Mouse (Mus musculus) kidney, adult 18-20 months (tissue): ENCODE results near the gene Asb3.
"Not testable (repeated sequence)": the region's sequence is repeated elsewhere in the genome, so short reads cannot be mapped to it uniquely, and the experiment has no call there.

Source experiments
- DNase-seq: peaks from one replicate; pipeline ENCODE4 v3.0.0; 2021

The Asb3 gene

DNA sequence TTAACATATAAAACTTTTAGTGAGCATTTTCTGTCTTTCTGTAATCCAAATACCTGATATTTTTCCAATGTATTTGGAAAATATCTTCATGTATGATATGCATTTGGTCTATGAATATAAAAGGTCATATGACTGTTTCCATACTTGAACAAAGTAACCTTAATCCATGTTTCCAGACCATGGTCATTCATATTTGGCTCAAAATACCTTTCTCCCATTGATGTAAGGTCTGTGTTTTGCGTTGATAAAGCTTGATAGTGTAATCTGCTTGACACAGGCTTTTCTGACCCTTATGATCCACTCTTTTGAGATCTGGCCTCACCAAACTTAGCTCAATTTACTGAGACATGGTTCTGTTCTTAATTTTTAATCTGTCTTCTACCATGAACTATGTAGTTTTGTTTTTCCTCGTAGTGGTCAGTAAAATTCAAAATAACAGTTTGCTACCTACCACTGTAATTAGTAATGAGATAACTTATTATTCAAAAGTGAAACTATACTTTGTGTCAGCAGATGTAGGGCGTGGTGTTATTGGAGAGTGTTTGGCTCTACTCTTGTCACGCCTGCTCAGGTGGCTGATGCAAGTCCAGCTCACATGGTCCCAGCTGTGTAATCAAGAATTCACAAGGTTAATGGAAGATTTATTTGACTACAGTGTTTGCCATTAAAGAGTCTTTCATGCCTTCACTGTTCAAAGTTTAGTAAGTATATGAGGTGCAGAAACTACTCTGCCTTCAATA, 116.1 kb downstream of the Asb3 start:
- no peak for DNase-seq

DNA sequence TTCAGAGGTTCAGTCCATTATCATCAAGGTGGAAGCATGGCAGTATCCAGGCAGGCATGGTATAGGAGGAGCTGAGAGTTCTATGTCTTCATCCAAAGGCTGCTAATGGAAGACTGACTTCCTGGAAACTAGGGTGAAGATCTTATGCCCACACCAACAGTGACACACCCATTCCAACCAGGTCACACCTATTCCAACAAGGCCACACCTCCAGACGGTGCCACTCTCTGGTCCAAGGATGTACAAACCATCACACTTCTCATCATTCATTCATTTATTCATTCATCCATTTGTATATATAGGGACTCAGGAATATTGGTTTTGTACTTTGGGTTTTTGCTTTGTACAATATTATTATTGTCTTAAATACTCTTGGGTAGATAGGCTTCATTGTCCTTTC, 124.5 kb downstream of the Asb3 start:
- DNase-seq, result not testable (repeated sequence)

DNA sequence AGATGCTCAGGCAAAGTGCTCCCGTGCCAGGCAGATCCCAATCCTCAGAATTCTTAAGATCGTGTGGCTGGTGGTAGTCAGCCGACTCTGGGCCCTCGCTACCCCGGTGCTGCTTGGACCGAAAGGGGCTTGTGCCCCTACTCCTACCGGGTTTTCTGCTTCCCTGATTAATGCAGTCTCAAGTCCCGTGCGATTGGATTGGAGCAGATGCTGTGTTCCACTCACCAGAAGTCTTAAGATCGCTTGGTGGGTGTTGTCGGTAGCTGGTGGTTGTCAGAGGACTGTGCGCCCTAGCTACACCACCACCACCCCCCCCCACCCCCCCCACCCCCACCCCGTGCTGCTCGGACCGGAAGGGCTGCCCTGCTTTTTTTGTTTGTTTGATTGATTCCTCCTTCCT, 132.2 kb downstream of the Asb3 start:
- not testable (repeated sequence) for DNase-seq

DNA sequence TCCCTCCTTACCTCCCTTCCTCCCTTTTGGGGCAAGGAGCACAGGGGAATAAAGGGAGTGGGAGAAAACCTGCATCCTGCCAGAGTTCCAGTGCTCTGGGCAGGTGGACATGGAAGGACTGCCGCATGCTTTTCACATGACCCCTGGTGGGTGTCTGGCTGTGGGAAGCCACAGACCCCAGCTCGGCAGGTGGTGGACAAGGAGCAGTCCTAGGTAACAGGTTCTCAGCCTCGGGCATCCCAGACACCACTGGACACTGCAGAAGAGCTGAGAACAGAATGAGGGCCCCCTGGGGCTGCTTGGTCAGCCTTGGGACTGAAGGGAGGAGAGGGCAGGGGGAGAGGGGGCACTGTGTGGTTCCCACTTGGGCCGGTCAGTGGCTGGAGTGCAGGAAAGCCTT, 149.7 kb downstream of the Asb3 start:
- DNase-seq, result no peak

DNA sequence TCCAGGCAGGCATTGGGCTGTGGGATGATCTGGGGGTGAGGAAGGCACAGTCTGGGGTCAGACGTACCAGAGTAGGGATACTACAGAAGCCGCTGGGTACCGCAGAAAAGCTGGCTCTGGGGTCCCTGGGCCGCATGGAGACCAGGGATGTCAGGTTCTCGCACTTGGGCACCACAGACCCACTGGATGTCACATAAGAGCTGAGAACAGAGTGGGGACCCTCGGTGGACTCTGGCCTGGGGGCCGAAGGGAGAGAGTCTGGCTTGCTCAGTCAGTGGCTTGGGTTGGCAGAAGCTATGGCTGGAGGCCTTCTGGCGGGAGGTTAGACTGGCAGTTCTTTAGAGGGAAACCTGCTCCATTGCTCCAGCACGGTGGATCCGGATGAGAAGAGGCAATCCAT, 204.8 kb downstream of the Asb3 start:
- no peak for DNase-seq

DNA sequence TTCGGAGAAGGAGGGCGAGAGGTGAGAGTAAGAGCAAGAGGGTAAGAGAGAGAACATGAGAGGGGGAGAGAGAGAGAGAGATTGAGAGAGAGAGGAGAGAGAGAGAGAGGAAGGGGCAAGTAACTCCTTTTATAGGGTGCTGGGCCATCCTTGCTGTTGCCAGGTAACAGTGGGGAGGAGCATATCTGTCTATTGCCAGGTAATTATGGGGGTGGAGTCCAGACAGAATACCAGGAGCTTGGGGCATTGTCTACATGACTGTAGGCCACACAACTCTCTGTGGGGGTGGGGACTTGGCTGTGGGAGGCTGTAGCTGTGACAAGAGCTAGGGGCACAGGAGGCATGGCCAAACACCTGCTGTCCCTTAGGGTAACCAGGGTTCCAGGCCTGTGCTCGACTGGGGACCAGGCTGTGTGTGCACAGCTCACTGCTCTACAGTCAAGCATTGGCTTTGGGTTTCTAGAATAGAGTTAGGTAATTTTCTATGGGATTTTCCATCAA, 205.3 kb downstream of the Asb3 start:
- DNase-seq, result no peak

DNA sequence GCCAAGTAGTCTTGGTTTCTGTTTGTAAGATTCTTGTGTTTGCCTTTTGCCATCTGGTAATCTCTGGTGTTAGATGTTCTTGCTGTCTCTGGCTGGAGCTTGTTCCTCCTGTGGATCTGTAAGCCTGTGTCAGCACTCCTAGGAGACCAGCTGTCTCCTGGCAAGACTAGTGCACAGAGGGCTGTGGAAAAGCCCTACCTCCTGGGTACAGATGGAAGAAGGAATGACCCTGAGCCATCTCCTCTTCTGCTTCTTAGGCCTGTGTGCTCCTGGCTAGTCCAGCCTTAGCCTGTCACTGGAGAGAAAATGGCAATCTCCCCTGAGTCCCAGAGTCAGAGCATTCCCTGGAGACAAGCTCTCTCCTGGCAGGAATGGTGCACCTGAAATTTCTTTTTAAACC, 214.3 kb downstream of the Asb3 start:
- not testable (repeated sequence) for DNase-seq

DNA sequence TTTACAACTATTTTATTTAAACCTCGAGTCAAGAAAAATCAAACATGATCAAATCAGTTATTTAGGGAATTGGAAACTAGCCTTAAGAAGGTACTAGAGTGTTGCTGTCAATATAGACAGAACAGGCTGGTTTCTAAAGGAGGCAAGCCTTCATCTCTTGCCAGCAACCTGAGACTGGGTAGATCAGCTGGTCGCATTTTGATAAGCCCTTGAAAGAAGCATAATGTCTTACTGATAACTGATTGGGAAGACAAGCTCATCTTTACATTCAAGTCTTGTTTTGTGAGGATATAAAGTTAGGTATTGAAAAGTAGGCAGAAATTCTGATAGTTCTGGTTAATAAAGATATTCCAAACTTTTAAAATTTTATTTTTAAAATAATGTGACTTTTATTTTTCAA, 217.0 kb downstream of the Asb3 start:
- no peak for DNase-seq

DNA sequence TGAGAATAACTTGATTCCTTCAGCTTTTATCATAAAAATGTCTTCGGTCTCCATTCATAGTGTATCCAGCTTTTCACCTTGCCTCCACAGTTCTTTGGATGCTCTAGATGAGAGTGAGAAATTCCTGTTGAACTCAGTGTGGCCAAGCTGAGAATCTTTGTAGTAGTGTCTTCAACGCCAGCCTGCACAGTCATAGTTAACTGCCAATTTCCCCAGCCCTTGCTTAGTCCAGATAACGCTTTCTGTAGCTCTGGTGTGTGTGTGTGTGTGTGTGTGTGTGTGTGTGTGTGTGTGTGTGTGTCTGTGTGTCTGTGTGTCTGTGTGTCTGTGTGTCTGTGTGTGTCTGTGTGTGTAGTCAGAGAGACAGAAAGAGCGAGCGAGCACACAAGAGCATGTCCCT, 220.1 kb downstream of the Asb3 start:
- no peak for DNase-seq

DNA sequence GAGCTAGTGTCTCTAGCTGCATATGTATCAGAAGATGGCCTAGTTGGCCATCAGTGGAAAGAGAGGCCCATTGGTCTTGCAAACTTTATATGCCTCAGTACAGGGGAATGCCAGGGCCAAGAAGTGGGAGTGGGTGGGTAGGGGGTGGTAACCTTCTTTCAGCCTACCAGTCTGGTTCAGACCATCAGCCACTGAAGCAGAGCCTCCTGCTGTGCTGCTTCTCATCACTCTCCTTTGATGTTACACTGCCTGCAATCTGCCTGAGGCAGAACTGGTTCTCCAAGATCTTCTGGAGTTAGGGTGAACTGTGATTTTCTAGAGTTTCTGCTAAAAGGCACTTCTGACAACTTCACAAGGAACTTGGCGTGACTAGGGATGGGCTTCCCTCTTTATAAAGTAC, 241.7 kb downstream of the Asb3 start:
- DNase-seq, result not testable (repeated sequence)

DNA sequence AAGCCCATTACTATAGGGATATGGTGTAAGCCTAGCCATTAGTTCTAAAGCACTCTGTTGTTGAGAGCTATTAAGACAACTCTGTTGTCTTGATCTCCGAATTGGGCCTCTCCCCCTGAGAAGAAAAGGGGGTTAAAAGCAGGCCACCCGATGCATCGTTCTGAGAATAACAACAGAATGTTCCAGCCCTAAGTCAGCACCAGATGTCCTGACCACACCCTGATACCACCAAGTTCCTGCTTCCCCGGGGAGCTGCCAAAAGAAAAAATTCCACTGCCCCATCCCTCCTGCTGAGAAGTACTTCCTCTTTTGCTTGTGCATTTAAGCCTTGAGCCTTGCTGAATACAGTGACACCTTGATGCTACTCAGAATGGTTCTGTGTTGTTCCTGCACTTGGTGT, 248.5 kb downstream of the Asb3 start:
- DNase-seq, result not testable (repeated sequence)

DNA sequence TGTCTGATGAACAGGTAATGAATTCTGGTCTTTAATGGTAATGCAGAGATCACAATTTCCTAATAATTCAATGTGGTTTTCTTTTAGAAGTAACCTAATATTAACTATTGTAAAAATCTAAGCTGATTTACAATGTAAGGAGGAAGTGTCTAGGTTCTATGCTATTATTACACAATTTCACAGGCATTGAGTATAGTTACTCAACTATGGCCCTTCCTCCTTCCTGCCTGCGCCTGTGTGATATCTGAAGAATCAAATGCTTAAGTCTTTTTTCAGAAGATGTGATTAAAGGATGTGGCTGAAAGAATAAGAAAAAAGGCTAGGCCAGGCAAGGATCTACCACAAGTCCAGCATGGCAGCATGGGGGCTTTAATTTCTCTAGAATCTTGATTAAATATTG, 249.6 kb downstream of the Asb3 start:
- DNase-seq, result not testable (repeated sequence)

DNA sequence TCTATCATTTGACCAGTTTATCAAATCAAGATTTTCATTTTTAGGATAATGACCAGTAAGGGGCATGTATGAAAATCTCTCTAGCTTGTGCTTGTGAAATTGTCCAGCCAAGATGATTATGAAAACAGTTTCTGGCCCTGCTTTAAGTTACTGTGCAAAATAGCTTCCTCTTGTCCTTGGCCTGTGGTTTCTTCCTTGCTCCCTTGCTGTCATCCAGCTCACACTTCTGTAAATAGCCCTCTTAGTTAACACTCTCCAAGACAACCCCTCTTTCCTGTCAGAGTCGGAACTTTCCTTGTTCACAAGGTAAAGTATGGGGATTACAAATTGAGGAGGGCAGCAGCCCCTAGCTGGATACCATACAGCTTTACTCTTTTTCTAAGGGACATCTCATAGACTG, 253.2 kb downstream of the Asb3 start:
- not testable (repeated sequence) for DNase-seq
